Mouse (Mus musculus) midbrain, embryonic 10.5 days (tissue): ENCODE data around the gene Pygl. TPM values are rescaled to one million over a fixed set of nuclear protein-coding genes. Genes with fewer than 3 reads are reported as not detected.

Source experiments
- DNase-seq: peaks from one replicate; pipeline ENCODE4 v3.0.0-alpha.2; 2017; ENCODE audit warnings: low spot score
- H3K27ac ChIP-seq: fragments of 300-500 bp; sonication (generic); replicated peaks from 2 replicates; pipeline ENCODE4 v1.5.1; 2016; ENCODE audit warnings: mild to moderate bottlenecking
- H3K27me3 ChIP-seq: fragments of 300-500 bp; sonication (generic); 2 replicates; pipeline ENCODE4 v1.6.1; 2016; ENCODE audit warnings: low read depth, mild to moderate bottlenecking; ENCODE audit not compliant: poor library complexity, severe bottlenecking
- H3K36me3 ChIP-seq: fragments of 300-500 bp; sonication (generic); 2 replicates; pipeline ENCODE4 v1.6.1; 2016; ENCODE audit warnings: mild to moderate bottlenecking, moderate library complexity
- H3K4me1 ChIP-seq: fragments of 300-500 bp; sonication (generic); 2 replicates; pipeline ENCODE4 v1.6.1; 2016
- H3K4me3 ChIP-seq: fragments of 300-500 bp; sonication (generic); 2 replicates; pipeline ENCODE4 v1.5.1; 2016; ENCODE audit warnings: mild to moderate bottlenecking, moderate library complexity
- H3K9me3 ChIP-seq: fragments of 300-500 bp; sonication (generic); replicated peaks from 2 replicates; pipeline ENCODE4 v1.6.1; 2016; ENCODE audit warnings: mild to moderate bottlenecking
- WGBS: fragments of 180-500 bp; shearing (Covaris S2); methylation state at CpG from one replicate; pipeline ENCODE4 v1.1.7; 2016; 5-methylcytosine and 5-hydroxymethylcytosine counted together
- polyA plus RNA-seq: library from polyadenylated mRNA; unstranded; fragments of >200 nt; fragmentation: Nextera tagmentation; extraction: Ambion mirVana; gene quantifications from 2 replicates; pipeline ENCODE4 v1.2.1, GENCODE M21; 2016

The Pygl gene
- polyA plus RNA-seq, 1 experiment from 2014 or later = 10.9 TPM

GRCm38 (mm10) chr12:70247683-70248474 is 16.6 kb upstream of the Pygl start:
- peak overlapping the region; percentile 85 for H3K27ac ChIP-seq
- DNase-seq = peak; percentile 22
- WGBS = 49% methylated on average over 15 of the region's 15 CpGs
- H3K4me1 ChIP-seq = peaks cover 55% of the 10 kb centered on the region
- no peak overlapping the region for H3K4me3 ChIP-seq
- H3K27me3 ChIP-seq = no peaks in the 10 kb centered on the region
- H3K9me3 ChIP-seq = no peaks in the 10 kb centered on the region
- H3K36me3 ChIP-seq = peaks cover 17% of the 10 kb centered on the region; the same call in 1 of the 2 replicates

- Histone ChIP-seq H3K4me3 (no peak overlapping the region), H3K27me3 (no peaks in the 10 kb centered on the region), H3K27ac (no peak overlapping the region), H3K4me1 (peaks cover 15% of the 10 kb centered on the region), H3K9me3 (no peaks in the 10 kb centered on the region), H3K36me3 (peaks cover 12% of the 10 kb centered on the region; the same call in 1 of the 2 replicates)
- 92% methylated on average over 7 of the region's 7 CpGs for WGBS
- no peak for DNase-seq
Measured at GRCm38 (mm10) chr12:70242550-70242949, 11.3 kb upstream of the Pygl start.

- no peaks in the 10 kb centered on the region for H3K27me3 ChIP-seq
- no peak overlapping the region for H3K4me3 ChIP-seq
- DNase-seq = no peak
- no peaks in the 10 kb centered on the region for H3K9me3 ChIP-seq
- WGBS = 87% methylated on average over 5 of the region's 5 CpGs
- no peaks in the 10 kb centered on the region for H3K36me3 ChIP-seq
- no peak overlapping the region for H3K27ac ChIP-seq
- peaks cover 8% of the 10 kb centered on the region for H3K4me1 ChIP-seq
Measured at GRCm38 (mm10) chr12:70239741-70240140, 8.5 kb upstream of the Pygl start.

GRCm38 (mm10) chr12:70238604-70239003 is 7.3 kb upstream of the Pygl start:
- WGBS = 86% methylated on average over 8 of the region's 8 CpGs
- H3K4me1 ChIP-seq = peaks cover 13% of the 10 kb centered on the region

GRCm38 (mm10) chr12:70234938-70235484 is 3.7 kb upstream of the Pygl start:
- H3K27me3 ChIP-seq = peaks cover 12% of the 10 kb centered on the region
- H3K9me3 ChIP-seq = no peaks in the 10 kb centered on the region
- DNase-seq = peak; percentile 77
- no peaks in the 10 kb centered on the region for H3K36me3 ChIP-seq
- WGBS = 11% methylated on average over 13 of the region's 13 CpGs
- H3K27ac ChIP-seq = peak overlapping the region; percentile 83
- H3K4me3 ChIP-seq = peak overlapping the region; percentile 46
- peaks cover 28% of the 10 kb centered on the region for H3K4me1 ChIP-seq

More at GRCm38 (mm10) chr12:70238604-70239003, 7.3 kb upstream of the Pygl start:
- Histone ChIP-seq H3K4me3 (no peak overlapping the region), H3K27me3 (peaks cover 5% of the 10 kb centered on the region), H3K27ac (no peak overlapping the region), H3K9me3 (no peaks in the 10 kb centered on the region), H3K36me3 (no peaks in the 10 kb centered on the region)
- no peak for DNase-seq

- Histone ChIP-seq H3K9me3 (no peaks in the 10 kb centered on the region), H3K4me1 (peaks cover 28% of the 10 kb centered on the region), H3K27ac (peak overlapping the region; percentile 59; the same call in 1 of the 2 replicates), H3K36me3 (no peaks in the 10 kb centered on the region), H3K27me3 (peaks cover 18% of the 10 kb centered on the region), H3K4me3 (no peak overlapping the region)
- DNase-seq = peak; percentile 73
- WGBS = 33% methylated on average over 6 of the region's 6 CpGs
Measured at GRCm38 (mm10) chr12:70234411-70234810, 3.1 kb upstream of the Pygl start.

- Histone ChIP-seq H3K9me3 (no peaks in the 10 kb centered on the region), H3K27ac (peak overlapping the region; percentile 59; the same call in 1 of the 2 replicates), H3K36me3 (no peaks in the 10 kb centered on the region), H3K4me3 (no peak overlapping the region), H3K27me3 (peaks cover 24% of the 10 kb centered on the region), H3K4me1 (peaks cover 28% of the 10 kb centered on the region)
- DNase-seq = no peak
- WGBS = 90% methylated on average over 6 of the region's 6 CpGs
Measured at GRCm38 (mm10) chr12:70233637-70234315, 2.5 kb upstream of the Pygl start.

- Histone ChIP-seq H3K27me3 (peaks cover 41% of the 10 kb centered on the region), H3K36me3 (no peaks in the 10 kb centered on the region), H3K27ac (no peak overlapping the region), H3K4me1 (peaks cover 38% of the 10 kb centered on the region), H3K9me3 (no peaks in the 10 kb centered on the region), H3K4me3 (no peak overlapping the region)
- 53% methylated on average over 5 of the region's 5 CpGs for WGBS
- DNase-seq = peak; percentile 33
Measured at GRCm38 (mm10) chr12:70232020-70232544, 794 bp upstream of the Pygl start.

GRCm38 (mm10) chr12:70228155-70228554 is 3.1 kb downstream of the Pygl start:
- Histone ChIP-seq H3K27me3 (peaks cover 55% of the 10 kb centered on the region), H3K36me3 (no peaks in the 10 kb centered on the region), H3K4me1 (peaks cover 40% of the 10 kb centered on the region), H3K27ac (peak overlapping the region; percentile 81; the same call in 1 of the 2 replicates), H3K4me3 (peak overlapping the region; percentile 62), H3K9me3 (no peaks in the 10 kb centered on the region)
- 62% methylated on average over 11 of the region's 11 CpGs for WGBS
- no peak for DNase-seq

- peaks cover 42% of the 10 kb centered on the region for H3K4me1 ChIP-seq
- peak; percentile 67 for DNase-seq
- under 1% methylated on average over 52 of the region's 52 CpGs for WGBS
- peak overlapping the region; percentile 62 for H3K4me3 ChIP-seq
- peak overlapping the region; percentile 81 for H3K27ac ChIP-seq
- peaks cover 55% of the 10 kb centered on the region for H3K27me3 ChIP-seq
- no peaks in the 10 kb centered on the region for H3K36me3 ChIP-seq
- no peaks in the 10 kb centered on the region for H3K9me3 ChIP-seq
Measured at GRCm38 (mm10) chr12:70227121-70227932, 4.0 kb downstream of the Pygl start.

GRCm38 (mm10) chr12:70226655-70227054 is 4.6 kb downstream of the Pygl start:
- H3K27me3 ChIP-seq = peaks cover 55% of the 10 kb centered on the region
- peaks cover 35% of the 10 kb centered on the region for H3K4me1 ChIP-seq
- H3K4me3 ChIP-seq = peak overlapping the region; percentile 62
- no peak for DNase-seq
- no peaks in the 10 kb centered on the region for H3K36me3 ChIP-seq
- no peaks in the 10 kb centered on the region for H3K9me3 ChIP-seq
- peak overlapping the region; percentile 81; the same call in 1 of the 2 replicates for H3K27ac ChIP-seq
- WGBS = 24% methylated on average over 5 of the region's 5 CpGs

GRCm38 (mm10) chr12:70223331-70223730 is 8.0 kb downstream of the Pygl start:
- no peaks in the 10 kb centered on the region for H3K9me3 ChIP-seq
- no peak for DNase-seq
- H3K4me3 ChIP-seq = no peak overlapping the region
- H3K36me3 ChIP-seq = no peaks in the 10 kb centered on the region
- peaks cover 35% of the 10 kb centered on the region for H3K27me3 ChIP-seq
- 78% methylated on average over 4 of the region's 4 CpGs for WGBS
- H3K27ac ChIP-seq = no peak overlapping the region
- H3K4me1 ChIP-seq = peaks cover 28% of the 10 kb centered on the region
